Mouse (Mus musculus): Measurements from ENCODE around the gene Ppp2r5e.
"Not testable (repeated sequence)": the region's sequence is repeated elsewhere in the genome, so short reads cannot be mapped to it uniquely, and the experiment has no call there.

Ppp2r5e gene

GRCm38 (mm10) chr12:75450592-75450991 is 145.5 kb downstream of the Ppp2r5e start:
- ChIA-PET POLR2A (interaction anchor here in 2 of 4 experiments (1.1 to 1.3 kb wide), 3 partner anchors 13 to 64 kb away, joined by 3 to 4 read pairs (median 4); no protein-coding TSS in a partner anchor), CTCF (interaction anchor here in 2 of 4 experiments (0.7 kb wide), 2 partner anchors 20 to 120 kb away, joined by 3 to 5 read pairs; no protein-coding TSS in a partner anchor)

- CTCF ChIA-PET = interaction anchor here in 2 of 4 experiments (0.7 to 1.2 kb wide), 3 partner anchors 47 to 1133 kb away, joined by 3 to 5 read pairs (median 3); no protein-coding TSS in a partner anchor
- POLR2A ChIA-PET = interaction anchor here in 2 of 4 experiments (0.7 to 1.3 kb wide), 6 partner anchors 13 to 1169 kb away, joined by 3 to 4 read pairs (median 3); partner anchors contain the start of gene Ppp2r5e (in 1 of the 2)
Measured at GRCm38 (mm10) chr12:75450011-75450410, 146.0 kb downstream of the Ppp2r5e start.

DNA sequence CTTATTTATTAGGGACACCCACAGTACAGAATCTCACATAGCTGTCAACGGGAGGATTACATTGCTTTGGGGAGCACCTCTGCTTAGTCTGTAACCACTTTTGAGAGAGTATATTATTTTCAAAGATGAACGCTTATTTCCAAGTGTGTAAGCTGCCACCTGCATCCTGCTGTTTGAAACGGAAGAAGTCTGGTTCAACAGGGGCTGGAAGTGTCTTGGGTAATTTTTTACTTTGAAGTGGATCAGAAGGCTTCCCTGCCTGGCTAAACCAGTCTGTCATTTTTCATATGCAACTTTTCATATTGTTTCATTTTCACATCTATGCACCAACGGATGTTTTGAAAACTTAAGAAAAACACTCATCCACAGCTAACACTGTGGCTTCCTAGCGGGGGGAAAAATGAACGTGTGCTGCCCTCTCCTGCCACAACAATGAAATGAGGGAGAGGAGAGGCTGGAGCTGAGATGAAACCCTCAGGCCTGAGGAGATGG is 146.5 kb downstream of the Ppp2r5e start:
- ChIA-PET CTCF (interaction anchor here in 1 of 4 experiments (1.1 to 1.2 kb wide), 2 partner anchors 46 to 1133 kb away, joined by 3 read pairs; no protein-coding TSS in a partner anchor), POLR2A (interaction anchor here in 2 of 4 experiments (0.7 to 1.3 kb wide), 6 partner anchors 14 to 1168 kb away, joined by 3 to 4 read pairs (median 3); partner anchors contain the start of gene Ppp2r5e (in 1 of the 2))

DNA sequence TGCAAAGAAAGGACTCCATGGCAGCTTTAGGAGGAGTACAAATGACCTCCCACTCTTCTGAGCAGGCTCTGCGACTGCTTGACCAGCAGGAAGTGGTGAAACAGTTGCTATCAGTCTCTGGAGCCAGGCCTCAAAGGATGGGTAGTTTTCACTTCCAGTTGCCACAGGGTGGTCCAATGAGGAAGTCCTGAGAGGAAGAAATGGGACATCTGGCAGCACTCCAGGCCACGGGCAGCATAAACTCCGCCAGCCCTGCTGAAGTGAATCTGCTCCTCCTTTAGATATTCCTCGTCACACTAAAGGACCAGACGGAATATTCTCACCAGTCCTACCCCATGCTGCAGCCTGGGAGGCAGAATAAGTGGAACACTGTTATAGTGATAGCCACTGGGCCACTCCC is 147.1 kb downstream of the Ppp2r5e start:
- CTCF ChIA-PET = no interaction called here
- POLR2A ChIA-PET = interaction anchor here in 1 of 4 experiments (0.7 kb wide), 1 partner anchor 8 kb away, joined by 3 read pairs; no protein-coding TSS in a partner anchor

DNA sequence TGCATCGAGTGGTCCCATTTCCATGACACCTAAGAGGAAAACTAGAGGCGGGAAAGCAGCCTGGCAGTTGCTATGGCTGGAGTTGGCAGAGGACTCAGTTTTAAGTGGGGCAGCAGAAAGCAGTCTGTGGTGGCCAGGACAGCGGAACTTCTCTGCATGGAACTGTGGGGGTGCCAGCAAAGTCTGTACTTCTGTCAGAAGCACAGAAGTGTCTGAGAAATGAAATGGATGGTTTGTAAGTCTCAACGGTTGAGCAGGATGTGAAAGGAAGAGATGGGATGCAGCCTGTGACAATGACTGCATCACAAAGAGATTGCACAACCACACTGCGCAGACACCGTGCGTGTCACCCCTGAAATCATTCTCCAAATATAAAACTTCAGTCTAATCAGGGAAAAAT is 149.8 kb downstream of the Ppp2r5e start:
- CTCF ChIA-PET = no interaction called here
- POLR2A ChIA-PET = no interaction called here

DNA sequence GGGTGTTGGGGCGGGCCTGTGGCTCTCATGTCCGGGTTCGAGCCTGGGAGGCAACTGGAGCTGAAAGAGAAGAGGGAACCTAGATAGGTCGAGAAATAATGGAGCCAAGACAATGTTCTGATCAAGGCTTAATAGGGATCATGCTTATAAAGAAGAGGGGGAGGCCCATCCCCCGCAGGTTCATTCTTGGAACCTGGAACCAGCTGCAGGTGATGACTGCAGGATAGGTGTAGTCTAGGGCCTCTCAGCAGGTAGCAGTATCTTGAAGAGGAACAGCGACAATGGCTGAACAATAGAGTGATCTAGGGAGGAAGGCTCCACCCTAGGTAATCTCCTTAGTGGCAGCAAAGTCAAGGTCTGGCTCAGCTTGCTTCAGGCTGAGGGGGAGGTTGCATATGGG is 163.6 kb downstream of the Ppp2r5e start:
- CTCF ChIA-PET = not testable (repeated sequence)
- POLR2A ChIA-PET = interaction anchor here in 2 of 4 experiments (0.8 to 1.2 kb wide), 3 partner anchors 16 to 237 kb away, joined by 3 to 4 read pairs (median 3); partner anchors contain the start of gene Wdr89 (in 1 of the 2)

DNA sequence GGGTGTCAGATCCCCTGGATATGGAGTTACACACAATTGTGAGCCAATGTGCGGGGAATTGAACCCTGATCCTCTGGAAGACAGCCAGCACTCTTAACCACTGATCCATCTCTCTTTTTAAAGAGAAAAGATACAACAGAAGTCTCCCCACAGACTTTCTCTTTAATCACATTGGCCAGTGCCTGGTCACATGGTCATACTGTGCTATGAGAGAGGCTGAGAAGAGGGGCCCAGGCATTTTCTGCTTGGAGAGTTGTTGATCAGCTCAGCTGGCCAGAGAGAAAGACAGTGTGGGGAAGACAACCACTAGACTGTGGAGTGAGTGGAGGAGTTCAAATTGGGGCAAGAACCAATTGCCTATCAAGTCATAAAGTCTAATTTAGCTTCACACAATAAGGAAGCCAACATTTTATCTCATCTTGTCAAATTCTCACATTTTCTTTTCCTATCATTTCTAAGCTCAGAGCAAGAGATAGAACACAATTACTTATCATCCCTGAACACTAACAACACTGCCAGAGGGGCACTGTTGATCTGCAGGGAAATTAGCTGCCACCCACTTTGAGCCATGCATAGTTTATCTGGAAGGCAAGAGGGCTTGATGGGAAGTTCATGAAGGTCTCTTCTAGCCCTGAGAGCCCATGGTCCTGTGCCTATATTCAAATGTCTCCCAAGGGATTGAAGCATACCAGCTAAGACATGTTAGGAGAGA is 166.2 kb downstream of the Ppp2r5e start:
- ChIA-PET CTCF (no interaction called here), POLR2A (interaction anchor here in 1 of 4 experiments (0.6 kb wide), 1 partner anchor 271 kb away, joined by 3 read pairs; no protein-coding TSS in a partner anchor)

DNA sequence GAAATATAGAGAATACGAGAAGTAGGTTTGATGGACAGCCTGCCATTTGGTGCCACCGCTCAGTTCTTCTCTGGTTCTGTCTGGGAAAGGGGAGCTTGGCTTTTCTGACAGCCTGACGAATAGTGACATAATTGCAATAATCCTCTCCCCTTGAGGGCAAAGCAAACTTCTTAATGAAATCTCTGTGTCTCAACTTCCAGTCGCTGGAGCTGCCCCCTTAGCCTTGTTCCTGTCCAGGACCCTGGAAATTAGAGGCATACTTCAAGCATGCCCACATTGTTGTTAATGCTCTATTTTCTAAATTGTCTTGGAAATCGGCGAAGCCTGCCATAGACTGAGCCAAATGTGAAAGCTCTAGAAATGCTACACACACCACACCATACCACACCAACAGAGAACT is 167.3 kb downstream of the Ppp2r5e start:
- POLR2A ChIA-PET = interaction anchor here in 2 of 4 experiments (0.5 to 0.6 kb wide), 2 partner anchors 37 to 91 kb away, joined by 3 to 6 read pairs; no protein-coding TSS in a partner anchor
- CTCF ChIA-PET = no interaction called here

DNA sequence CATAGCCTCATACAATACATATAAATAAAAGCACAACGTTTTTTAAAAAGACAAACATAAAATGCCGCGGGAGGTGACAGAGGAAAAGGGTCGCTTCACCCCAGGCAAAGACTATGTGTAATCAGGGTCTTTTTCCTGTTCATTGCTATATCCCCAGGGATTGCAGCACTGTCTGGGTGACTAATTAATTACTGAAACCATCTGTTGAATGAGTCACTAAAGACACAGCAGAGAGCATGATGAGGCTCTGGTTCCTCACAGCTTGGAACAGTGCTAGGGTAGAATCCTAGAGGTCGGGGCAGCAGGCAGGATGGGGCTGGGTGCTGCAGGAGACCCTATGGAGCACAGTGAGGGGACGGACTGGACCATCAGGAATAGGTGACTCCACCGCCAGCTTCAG is 170.2 kb downstream of the Ppp2r5e start:
- POLR2A ChIA-PET = interaction anchor here in 2 of 4 experiments (0.7 to 1.3 kb wide), 2 partner anchors 8 kb away, joined by 3 to 4 read pairs; no protein-coding TSS in a partner anchor
- CTCF ChIA-PET = no interaction called here

- ChIA-PET POLR2A (no interaction called here), CTCF (interaction anchor here in 1 of 4 experiments (0.6 kb wide), 1 partner anchor 28 kb away, joined by 3 read pairs; no protein-coding TSS in a partner anchor)
Measured at GRCm38 (mm10) chr12:75424817-75425216, 171.2 kb downstream of the Ppp2r5e start.

- ChIA-PET CTCF (no interaction called here), POLR2A (no interaction called here)
Measured at GRCm38 (mm10) chr12:75424359-75424758, 171.7 kb downstream of the Ppp2r5e start.

GRCm38 (mm10) chr12:75416681-75417080 is 179.4 kb downstream of the Ppp2r5e start, which contains the start of gene Gphb5:
Gene Gphb5, minus strand, starts transcription at chr12:75416781.
- ChIA-PET POLR2A (no interaction called here), CTCF (no interaction called here)

DNA sequence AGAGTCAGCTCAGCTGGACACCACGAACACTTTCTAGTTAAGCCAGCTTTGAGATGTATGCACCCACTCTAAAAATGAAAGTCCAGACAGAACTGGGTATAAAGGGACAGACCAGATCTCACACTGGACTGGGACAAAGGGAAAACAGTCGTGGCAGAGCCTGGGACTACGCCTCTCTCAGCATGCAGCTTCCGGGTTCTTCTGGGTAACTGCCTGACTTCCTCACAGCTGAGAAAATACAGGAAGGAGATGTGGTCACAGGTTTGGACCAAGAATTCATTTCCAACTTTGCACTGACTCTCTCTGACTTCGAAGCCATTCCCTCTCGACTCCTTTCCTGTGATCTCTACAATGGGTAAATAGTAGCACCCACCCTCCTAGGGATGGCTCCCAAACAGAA is 181.1 kb downstream of the Ppp2r5e start:
- CTCF ChIA-PET = no interaction called here
- POLR2A ChIA-PET = interaction anchor here in 1 of 4 experiments (1.4 to 2.2 kb wide), 2 partner anchors 18 to 181 kb away, joined by 4 read pairs; partner anchors contain the start of gene Ppp2r5e

GRCm38 (mm10) chr12:75412964-75413363 is 183.1 kb downstream of the Ppp2r5e start:
- POLR2A ChIA-PET = interaction anchor here in 2 of 4 experiments (0.6 to 0.9 kb wide), 3 partner anchors 12 to 21 kb away, joined by 3 to 4 read pairs (median 3); no protein-coding TSS in a partner anchor
- CTCF ChIA-PET = interaction anchor here in 1 of 4 experiments (0.7 kb wide), 1 partner anchor 242 kb away, joined by 6 read pairs; no protein-coding TSS in a partner anchor

Data from embryonic stem cell, embryonic (primary cell).